14 mouse cellular contexts compared by ENCODE assay signal in genomic region chr7:34709111-34709510, GRCm38 (mm10). TPM values are rescaled to one million over a fixed set of nuclear protein-coding genes. Genes with fewer than 3 reads are reported as not detected.
DNase-seq lines count a peak whose midpoint lies in the region; ATAC-seq and TF ChIP-seq lines count a peak whose summit lies in the region.
"Had no signal": no experiment of that assay in that cellular context is flagged by ENCODE, and none has a peak within 500 bp of the region (broad histone marks: within the 10 kb centered on the region; RNA-seq: fewer than 3 reads in every experiment).

No protein-coding gene starts in this region.

- no peak overlapping the region for H3K4me2 ChIP-seq in midbrain, postnatal 0 days (ENCODE audit: low read depth, low read length, poor library complexity, severe bottlenecking)
- H3K4me2 ChIP-seq in midbrain, embryonic 14.5 days (ENCODE audit: low read length): no peak overlapping the region
- H3K4me2 ChIP-seq: embryonic facial prominence, embryonic 13.5 days; hindbrain, embryonic 13.5 days; limb, embryonic 12.5 days; lung, embryonic 14.5 days; neural tube, embryonic 12.5 days had no signal

- H3K27me3 ChIP-seq in midbrain, postnatal 0 days (ENCODE audit: insufficient read depth, low read length): no peaks in the 10 kb centered on the region
- H3K27me3 ChIP-seq in midbrain, embryonic 14.5 days (ENCODE audit: control insufficient read depth, insufficient read depth, low read length): no peaks in the 10 kb centered on the region
- H3K27me3 ChIP-seq: embryonic facial prominence, embryonic 13.5 days; hindbrain, embryonic 13.5 days; neural tube, embryonic 12.5 days had no signal

- intact Hi-C loops in gastrocnemius, postnatal 14 days (cut with DNase I; ENCODE audit: low total_unique reads): no loop called here

- DNase-seq in adrenal gland, adult 2 months: peak; percentile 30
- no peak for DNase-seq in adrenal gland, postnatal 4 days (ENCODE audit: low spot score in 2 of 2)
- DNase-seq in gastrocnemius, postnatal 14 days: peak; percentile 32
- no peak for DNase-seq in gastrocnemius, postnatal 4 days (ENCODE audit: low spot score in 2 of 2)
- peak; percentile 77 for DNase-seq in midbrain, postnatal 0 days (ENCODE audit: low spot score)
- DNase-seq in midbrain, embryonic 14.5 days: no peak
- peak; percentile 27 to 32 for DNase-seq in layer of hippocampus, postnatal 25 days (ENCODE audit: extremely low spot score in 1 of 2, low spot score in 1 of 2)
- no peak for DNase-seq in lung, postnatal 14 days
- DNase-seq: kidney, postnatal 25 days; lung, embryonic 14.5 days had no signal

- H3K9me3 ChIP-seq in midbrain, postnatal 0 days (ENCODE audit: low read length): no peaks in the 10 kb centered on the region
- no peaks in the 10 kb centered on the region for H3K9me3 ChIP-seq in midbrain, embryonic 14.5 days (ENCODE audit: control insufficient read depth, low read length)
- H3K9me3 ChIP-seq: neural tube, embryonic 12.5 days had no signal

- H3K9ac ChIP-seq in midbrain, postnatal 0 days (replicated peaks; ENCODE audit: low read length, poor library complexity, severe bottlenecking): no peak overlapping the region
- no peak overlapping the region for H3K9ac ChIP-seq in midbrain, embryonic 14.5 days (replicated peaks; ENCODE audit: low read length)
- H3K9ac ChIP-seq: embryonic facial prominence, embryonic 13.5 days; hindbrain, embryonic 13.5 days; limb, embryonic 12.5 days; lung, embryonic 14.5 days; neural tube, embryonic 12.5 days had no signal

- no peak overlapping the region for H3K27ac ChIP-seq in midbrain, postnatal 0 days (ENCODE audit: low read depth, low read length)
- no peak overlapping the region for H3K27ac ChIP-seq in midbrain, embryonic 14.5 days (replicated peaks; ENCODE audit: low read depth, low read length)
- H3K27ac ChIP-seq: embryonic facial prominence, embryonic 13.5 days; hindbrain, embryonic 13.5 days; limb, embryonic 12.5 days; neural tube, embryonic 12.5 days had no signal

- H3K4me3 ChIP-seq in midbrain, postnatal 0 days (ENCODE audit: low read depth, low read length): no peak overlapping the region
- H3K4me3 ChIP-seq in midbrain, embryonic 14.5 days (replicated peaks; ENCODE audit: low read depth, low read length): no peak overlapping the region
- H3K4me3 ChIP-seq: embryonic facial prominence, embryonic 13.5 days; hindbrain, embryonic 13.5 days; limb, embryonic 12.5 days; neural tube, embryonic 12.5 days had no signal

- no peaks in the 10 kb centered on the region for H3K36me3 ChIP-seq in midbrain, postnatal 0 days (ENCODE audit: insufficient read depth, low read length)
- H3K36me3 ChIP-seq in midbrain, embryonic 14.5 days (ENCODE audit: control insufficient read depth, insufficient read depth, low read length): no peaks in the 10 kb centered on the region
- H3K36me3 ChIP-seq: embryonic facial prominence, embryonic 13.5 days; hindbrain, embryonic 13.5 days; limb, embryonic 12.5 days; neural tube, embryonic 12.5 days had no signal

- TF ChIP-seq CTCF in midbrain, postnatal 0 days (IDR thresholded peaks at IDR 0.05): no peak

- no peaks in the 10 kb centered on the region for H3K4me1 ChIP-seq in midbrain, postnatal 0 days (ENCODE audit: insufficient read depth, low read length)
- no peaks in the 10 kb centered on the region for H3K4me1 ChIP-seq in midbrain, embryonic 14.5 days (ENCODE audit: control insufficient read depth, insufficient read depth, low read length)

- ATAC-seq in midbrain, postnatal 0 days (ENCODE audit: low FRiP score): no peak
- ATAC-seq in midbrain, embryonic 14.5 days (ENCODE audit: low FRiP score, low TSS enrichment): no peak

- 75% methylated on average over 4 of the region's 4 CpGs for WGBS in midbrain, postnatal 0 days
- 81% methylated on average over 4 of the region's 4 CpGs for WGBS in midbrain, embryonic 14.5 days

RNA-seq across cellular contexts. Expression of gene Kctd15, which starts 52.6 kb away (rescaled TPM):
- total RNA-seq in adrenal gland, adult 2 months (2021): 10 to 100 TPM in 1 of 2 experiments, 1 to 10 TPM in 1; 5.3 to 14.4 TPM
- polyA plus RNA-seq in adrenal gland, adult 2 months (2012; rRNA removed): 8.7 and 11.6 TPM in 2 replicates
- total RNA-seq in adrenal gland, postnatal 4 days (2021): 10 to 100 TPM; 15.6 to 19.9 TPM
- total RNA-seq in gastrocnemius, postnatal 14 days (2021): 10 to 100 TPM; 22.2 to 32.6 TPM
- total RNA-seq in gastrocnemius, postnatal 4 days (2021): 10 to 100 TPM; 26.1 to 26.4 TPM
- total RNA-seq in midbrain, postnatal 0 days (2014; rRNA removed): 61.3 and 69.1 TPM in 2 replicates
- polyA plus RNA-seq in midbrain, postnatal 0 days (2015; fragmentation: Nextera tagmentation; extraction: Ambion mirVana): 15.0 and 15.7 TPM in 2 replicates
- polyA plus RNA-seq in midbrain, embryonic 14.5 days (2014; fragmentation: Nextera tagmentation; extraction: Ambion mirVana): 17.5 and 29.1 TPM in 2 replicates
- 10 to 100 TPM; 14.8 to 17.0 TPM for total RNA-seq in layer of hippocampus, postnatal 25 days (2021)

Comparison
In these comparisons a context has a peak if more than half of its experiments do, and no peak if none do; other contexts are left out.
1. DNase-seq: peak in adrenal gland, adult 2 months (single experiment), gastrocnemius, postnatal 14 days (single experiment), midbrain, postnatal 0 days (single experiment) and layer of hippocampus, postnatal 25 days (2 of 2); none in adrenal gland, postnatal 4 days (0 of 2), gastrocnemius, postnatal 4 days (0 of 2), midbrain, embryonic 14.5 days (single experiment) and lung, postnatal 14 days (single experiment).